Mouse (Mus musculus): ENCODE measurements at regions not wholly inside any gene's neighbourhood (a gene's known extent, or its start where the extent isn't known, plus 50 kb on each side); places are given as distances from the start of the nearest gene placed in this dataset.

DNA sequence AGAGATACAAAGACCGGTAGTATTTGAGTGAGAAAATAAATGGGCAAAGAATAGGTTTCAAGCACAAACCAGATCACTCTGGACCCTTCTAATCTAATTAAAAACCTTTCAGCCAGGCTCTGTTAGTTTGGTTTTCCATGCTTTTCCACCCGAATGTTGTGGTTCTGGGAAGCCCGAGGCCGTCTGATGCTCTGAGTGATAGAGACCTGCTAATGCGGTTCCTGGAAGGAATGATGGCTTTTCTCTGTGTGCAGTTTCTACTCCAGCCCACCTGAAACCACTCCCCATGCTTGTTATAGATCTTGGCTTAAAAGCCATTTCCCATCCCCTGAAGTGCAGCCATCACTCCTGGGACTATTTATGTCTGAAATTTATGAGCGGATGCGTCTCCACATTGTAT, 251.4 kb upstream of the Nrp1 start:
- TF ChIP-seq CTCF (IDR thresholded peaks at IDR 0.05 in 2 of 3, conservative IDR thresholded peaks at IDR 0.05 in 1 of 3; ENCODE audit: control insufficient read depth in 1 of 3, insufficient read depth in 1 of 3, low read depth in 2 of 3, low read length in 3 of 3, poor library complexity in 1 of 3, severe bottlenecking in 1 of 3) (no peak), USF1 (IDR thresholded peaks at IDR 0.05; ENCODE audit: low read depth, low read length) (no peak), POLR2A (IDR thresholded peaks at IDR 0.05; ENCODE audit: control insufficient read depth in 1 of 2, insufficient read depth in 1 of 2, low read depth in 1 of 2, low read length in 2 of 2, poor library complexity in 1 of 2) (no peak), ETS1 (IDR thresholded peaks at IDR 0.05; ENCODE audit: low read depth, low read length) (no peak), ZC3H11A (IDR thresholded peaks at IDR 0.05; ENCODE audit: low read depth, low read length) (no peak)
